Mouse (Mus musculus) gastrocnemius, adult 2 months (tissue): ENCODE data around the gene Foxn3. TPM values are rescaled to one million over a fixed set of nuclear protein-coding genes. Genes with fewer than 3 reads are reported as not detected.

ENCODE experiments used
- DNase-seq: peaks from one replicate; pipeline ENCODE4 v3.0.0; 2022
- H3K27ac ChIP-seq: fragments of 200-600 bp; 2 replicates; pipeline ENCODE4 v1.8.1; 2022; ENCODE audit warnings: mild to moderate bottlenecking
- H3K4me3 ChIP-seq: fragments of 200-600 bp; 2 replicates; pipeline ENCODE4 v1.8.1; 2022; ENCODE audit warnings: mild to moderate bottlenecking, moderate library complexity
- CTCF ChIP-seq: fragments of 200-600 bp; IDR thresholded peaks from 2 replicates; pipeline ENCODE4 v1.8.1; 2022; ENCODE audit warnings: antibody characterized with exemption, mild to moderate bottlenecking, moderate library complexity
- intact Hi-C: fragments of 180-260 bp; cut with DNase I; formaldehyde crosslinking; loops from one replicate; pipeline ENCODE4 v1.15.1; 2025
- total RNA-seq, 2 experiments: library from RNA; stranded (reverse); gene quantifications; 2 replicates each; pipeline ENCODE4 v1.2.3; 2021

Foxn3 gene
- total RNA-seq, 2 experiments from 2014 or later: 190 to 201 TPM

GRCm38 (mm10) chr12:99511644-99512043 lies 51.7 kb downstream of the Foxn3 start:
- H3K4me3 ChIP-seq: no peak overlapping the region
- intact Hi-C loops: no loop called here
- no peak for TF ChIP-seq CTCF
- no peak overlapping the region for H3K27ac ChIP-seq
- no peak for DNase-seq

- Histone ChIP-seq H3K4me3 (no peak overlapping the region), H3K27ac (no peak overlapping the region)
- no peak for TF ChIP-seq CTCF
- intact Hi-C loops: no loop called here
- no peak for DNase-seq
Measured at GRCm38 (mm10) chr12:99510759-99511158, 52.6 kb downstream of the Foxn3 start.

GRCm38 (mm10) chr12:99502225-99502624 lies 61.2 kb downstream of the Foxn3 start:
- H3K4me3 ChIP-seq: no peak overlapping the region
- intact Hi-C loops: no loop called here
- TF ChIP-seq CTCF: no peak
- DNase-seq: no peak
- no peak overlapping the region for H3K27ac ChIP-seq

DNA sequence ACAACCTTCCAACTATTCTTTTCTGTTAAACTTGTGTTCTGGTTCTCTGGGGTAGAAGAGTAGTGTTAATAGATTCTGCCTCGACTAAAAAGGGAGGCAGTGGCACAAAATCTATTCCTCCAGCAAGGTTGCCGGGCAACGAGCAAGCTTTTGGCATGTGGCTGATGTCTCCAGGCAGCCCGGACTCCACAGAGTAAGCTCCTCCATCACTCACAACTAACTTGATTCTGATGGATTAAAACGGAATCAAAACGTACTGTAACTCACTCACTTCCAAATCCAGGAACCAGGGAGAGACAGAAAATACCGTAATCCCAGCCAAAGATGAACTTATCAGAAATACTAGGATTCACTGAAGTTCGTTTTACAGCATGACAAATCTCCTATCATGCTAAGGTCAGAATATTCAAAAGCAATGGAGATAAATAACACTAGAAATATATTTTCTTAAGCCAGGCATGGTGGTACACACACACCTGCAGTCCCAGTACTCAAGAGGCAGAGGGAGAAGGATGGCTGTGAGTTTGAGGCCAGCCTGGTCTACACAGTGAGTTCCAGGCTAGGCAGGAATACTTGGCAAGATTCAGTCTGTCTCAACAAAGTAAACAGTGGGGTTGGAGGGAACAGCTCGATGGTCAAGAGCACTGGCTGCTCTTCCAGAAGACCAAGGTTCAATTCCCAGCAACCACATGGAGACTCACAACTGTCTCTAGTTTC lies 64.2 kb downstream of the Foxn3 start:
- DNase-seq: no peak
- Histone ChIP-seq H3K4me3 (no peak overlapping the region), H3K27ac (no peak overlapping the region)
- intact Hi-C loops: no loop called here
- TF ChIP-seq CTCF: no peak

- intact Hi-C loops: no loop called here
- no peak overlapping the region for H3K27ac ChIP-seq
- TF ChIP-seq CTCF: no peak
- DNase-seq: no peak
- H3K4me3 ChIP-seq: no peak overlapping the region
Measured at GRCm38 (mm10) chr12:99498189-99498977, 65.0 kb downstream of the Foxn3 start.

GRCm38 (mm10) chr12:99496945-99497344 lies 66.4 kb downstream of the Foxn3 start:
- no peak overlapping the region for H3K27ac ChIP-seq
- intact Hi-C loops: no loop called here
- no peak for DNase-seq
- H3K4me3 ChIP-seq: no peak overlapping the region
- no peak for TF ChIP-seq CTCF

- intact Hi-C loops: no loop called here
- no peak for DNase-seq
- H3K4me3 ChIP-seq: no peak overlapping the region
- H3K27ac ChIP-seq: peak overlapping the region; percentile 53
- TF ChIP-seq CTCF: no peak
Measured at GRCm38 (mm10) chr12:99490216-99490615, 73.2 kb downstream of the Foxn3 start.

DNA sequence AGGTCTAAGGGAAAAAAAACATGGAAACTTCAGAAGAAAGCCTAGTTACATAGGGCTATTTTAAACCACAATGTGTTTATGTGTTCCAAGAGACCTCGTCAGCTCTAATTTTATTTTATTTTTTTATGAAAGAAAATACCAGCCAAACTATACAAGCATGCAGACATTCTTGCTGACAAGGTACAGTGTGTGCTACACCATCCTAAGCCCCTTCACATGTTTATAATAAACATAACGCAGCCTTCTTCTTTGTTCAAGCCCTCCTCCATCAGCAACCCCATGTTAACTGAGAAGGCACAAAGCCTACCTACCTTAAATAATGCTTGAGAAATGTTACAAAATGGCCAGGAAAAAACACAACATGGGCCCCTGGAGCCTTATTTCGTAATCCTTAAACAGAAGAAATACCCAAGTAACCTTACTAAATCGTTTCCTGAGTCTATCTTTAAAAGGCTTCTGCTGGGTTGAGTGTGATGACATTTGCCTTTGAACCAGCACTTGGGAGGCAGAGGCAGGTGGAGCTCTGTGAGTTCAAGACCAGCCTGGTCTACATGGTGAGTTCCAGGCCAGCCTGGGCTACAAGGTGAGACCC lies 74.3 kb downstream of the Foxn3 start:
- intact Hi-C loops: no loop called here
- H3K4me3 ChIP-seq: no peak overlapping the region
- TF ChIP-seq CTCF: no peak
- DNase-seq: no peak
- H3K27ac ChIP-seq: no peak overlapping the region

GRCm38 (mm10) chr12:99480372-99480771 lies 83.0 kb downstream of the Foxn3 start:
- DNase-seq: no peak
- H3K27ac ChIP-seq: no peak overlapping the region
- intact Hi-C loops: no loop called here
- H3K4me3 ChIP-seq: no peak overlapping the region
- TF ChIP-seq CTCF: no peak

DNA sequence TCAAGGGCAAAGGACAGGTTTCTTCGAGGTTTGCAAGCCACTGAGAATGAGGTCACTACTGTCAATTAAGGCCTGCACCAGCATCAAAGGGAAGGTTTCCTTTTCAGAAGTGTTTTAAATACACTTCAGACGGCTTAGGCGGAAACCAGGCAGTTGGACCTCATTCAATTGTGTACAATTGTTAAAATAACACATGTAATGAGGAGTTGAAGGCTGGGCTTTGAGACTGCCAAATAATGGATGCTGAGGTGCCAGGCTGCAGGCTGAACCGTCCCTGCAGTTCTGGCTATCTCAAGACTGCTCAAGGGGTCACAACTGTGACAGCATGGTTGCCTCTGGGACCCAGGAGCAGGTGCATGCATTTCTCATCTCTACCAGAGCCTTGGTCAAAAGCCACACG lies 89.2 kb downstream of the Foxn3 start:
- TF ChIP-seq CTCF: no peak
- intact Hi-C loops: no loop called here
- H3K27ac ChIP-seq: no peak overlapping the region

DNA sequence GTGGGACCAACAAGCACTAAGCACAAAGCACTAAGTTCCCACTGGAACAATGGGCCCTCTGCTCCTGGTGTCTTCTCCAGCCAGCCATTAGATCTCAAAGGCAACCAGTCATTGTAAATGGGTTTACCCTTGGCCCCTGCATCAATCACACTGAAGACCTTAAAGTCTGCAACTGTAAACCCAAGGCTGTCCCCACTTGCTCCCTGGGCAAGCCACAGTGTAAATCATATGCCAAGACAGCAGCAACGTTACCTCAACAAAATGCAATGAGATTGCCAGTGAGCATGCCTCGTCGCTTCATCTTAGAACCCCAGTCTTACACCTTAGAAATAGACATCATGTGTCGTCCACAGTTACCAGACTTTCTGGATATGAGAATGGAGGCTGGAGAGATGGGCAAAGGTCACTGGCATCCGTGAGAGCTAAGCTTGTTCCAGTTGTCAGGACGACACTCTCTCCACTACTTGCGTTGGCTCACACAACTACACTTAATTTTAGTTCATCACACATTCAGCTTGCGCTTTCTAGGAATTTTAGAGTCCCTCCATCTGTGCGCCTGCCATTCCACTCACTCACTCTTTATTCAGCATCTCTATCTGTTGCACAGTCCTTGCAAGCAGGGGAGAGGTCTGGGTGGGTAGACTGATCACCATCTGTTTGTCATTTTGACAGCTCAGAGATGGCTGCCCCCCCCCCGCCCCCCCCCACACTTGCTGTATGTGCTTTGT lies 89.8 kb downstream of the Foxn3 start:
- intact Hi-C loops: no loop called here
- no peak for DNase-seq

More for the DNA sequence above, 89.2 kb downstream of the Foxn3 start:
- no peak overlapping the region for H3K4me3 ChIP-seq
- DNase-seq: no peak

GRCm38 (mm10) chr12:99471431-99471830 lies 92.0 kb downstream of the Foxn3 start:
- Histone ChIP-seq H3K4me3 (no peak overlapping the region), H3K27ac (no peak overlapping the region)
- no peak for DNase-seq
- no peak for TF ChIP-seq CTCF
- intact Hi-C loops: no loop called here

More for the DNA sequence above, 89.8 kb downstream of the Foxn3 start:
- no peak for TF ChIP-seq CTCF
- Histone ChIP-seq H3K27ac (no peak overlapping the region), H3K4me3 (no peak overlapping the region)
